Mouse (Mus musculus): ENCODE data around the gene Hk1. TPM values are rescaled to one million over a fixed set of nuclear protein-coding genes. Genes with fewer than 3 reads are reported as not detected.

Gene Hk1
- total RNA-seq, 2 experiments from 2014 or later: 6.2 to 8.7 TPM

- no peak for DNase-seq
- H3K4me3 ChIP-seq: no peak overlapping the region
- intact Hi-C loops (cut with DNase I): no loop called here
- no peak overlapping the region for H3K27ac ChIP-seq
- TF ChIP-seq CTCF (IDR thresholded peaks at IDR 0.05): no peak
These were observed 73.2 kb downstream of the Hk1 start for GRCm38 (mm10) chr10:62306483-62306882.

GRCm38 (mm10) chr10:62305090-62305489 lies 74.6 kb downstream of the Hk1 start:
- no peak for TF ChIP-seq CTCF (IDR thresholded peaks at IDR 0.05)
- Histone ChIP-seq H3K27ac (no peak overlapping the region), H3K4me3 (no peak overlapping the region)
- intact Hi-C loops (cut with DNase I): no loop called here
- DNase-seq: no peak

- no peak for TF ChIP-seq CTCF (IDR thresholded peaks at IDR 0.05)
- peak overlapping the region; percentile 35; the same call in 1 of the 2 replicates for H3K4me3 ChIP-seq
- DNase-seq: peak; percentile 76
- peak overlapping the region; percentile 74 for H3K27ac ChIP-seq
- intact Hi-C loops (cut with DNase I): no loop called here
These were observed 79.5 kb downstream of the Hk1 start for GRCm38 (mm10) chr10:62300006-62300827.

DNA sequence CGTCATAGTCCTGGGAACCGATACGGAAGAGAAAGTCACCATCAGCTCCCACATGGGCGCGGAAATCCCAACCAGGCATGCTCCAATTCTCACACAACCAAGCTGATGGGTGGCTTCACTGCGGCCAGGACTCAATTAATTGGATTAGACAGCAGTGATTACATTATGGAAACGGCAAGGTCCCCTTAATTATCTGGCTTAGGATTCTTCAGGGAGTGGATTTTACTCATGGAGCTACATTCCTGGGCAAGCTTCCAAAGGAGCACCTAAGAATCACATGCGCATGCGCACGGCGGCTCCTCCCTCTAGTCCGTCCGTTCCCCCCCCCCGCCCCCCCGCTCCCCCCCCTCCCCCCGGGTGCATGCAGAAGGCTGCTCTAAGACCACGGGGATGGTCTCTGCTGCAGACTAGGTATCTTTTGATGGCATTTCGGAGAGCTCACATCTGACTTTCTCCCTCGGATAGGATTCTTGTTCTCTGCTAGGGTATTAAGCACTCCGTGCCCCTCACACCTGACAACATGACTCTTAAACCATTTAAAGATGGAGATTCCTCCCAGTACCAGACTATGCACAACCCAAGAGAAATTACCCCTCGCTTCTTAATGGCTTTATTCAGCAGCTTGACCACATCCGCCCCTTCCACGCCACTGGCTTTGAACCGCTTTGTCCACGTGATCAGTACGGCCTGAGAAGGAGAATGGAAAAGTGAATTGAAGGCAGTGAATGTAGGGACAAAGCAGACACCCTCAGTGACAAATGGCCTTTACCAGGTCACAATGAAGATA lies 83.4 kb downstream of the Hk1 start:
- no peak for TF ChIP-seq CTCF (IDR thresholded peaks at IDR 0.05)
- no peak overlapping the region for H3K4me3 ChIP-seq
- no peak for DNase-seq
- intact Hi-C loops (cut with DNase I): no loop called here
- no peak overlapping the region for H3K27ac ChIP-seq

- peak; percentile 38 for DNase-seq
- Histone ChIP-seq H3K27ac (no peak overlapping the region), H3K4me3 (no peak overlapping the region)
- TF ChIP-seq CTCF (IDR thresholded peaks at IDR 0.05): no peak
- intact Hi-C loops (cut with DNase I): no loop called here
These were observed 85.6 kb downstream of the Hk1 start for GRCm38 (mm10) chr10:62294112-62294511.

DNA sequence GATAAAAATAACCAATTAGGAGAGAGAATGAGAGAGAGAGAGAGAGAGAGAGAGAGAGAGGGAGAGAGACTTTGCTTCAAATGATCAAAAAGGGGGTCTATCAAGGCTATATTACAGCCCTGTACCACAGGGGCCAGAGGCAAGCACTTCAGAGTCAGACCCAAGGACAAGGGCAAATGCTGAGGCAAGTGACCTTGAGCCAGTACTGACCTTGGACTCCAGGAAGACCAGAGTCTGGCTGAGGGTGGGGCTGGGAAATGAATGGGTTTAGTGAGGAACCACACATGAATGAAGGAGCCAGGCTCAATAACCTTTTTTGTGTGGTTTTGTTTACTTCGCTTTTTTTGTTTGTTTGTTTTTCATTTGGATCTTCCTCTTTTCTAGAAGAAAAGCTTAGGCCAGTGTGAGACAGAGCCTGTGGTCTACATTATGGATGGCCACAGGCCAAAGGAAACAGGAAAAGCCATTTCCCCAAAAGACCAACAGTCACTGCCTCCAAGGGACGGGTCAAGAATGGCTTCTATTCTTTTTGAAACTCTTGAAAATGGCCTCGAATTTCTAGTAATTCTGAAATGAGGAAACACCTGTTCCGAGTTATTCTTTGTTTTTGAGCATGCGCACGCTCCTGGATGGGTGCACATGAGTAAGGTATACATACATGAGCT lies 92.1 kb downstream of the Hk1 start:
- intact Hi-C loops (cut with DNase I): no loop called here
- no peak overlapping the region for H3K4me3 ChIP-seq
- no peak for TF ChIP-seq CTCF (IDR thresholded peaks at IDR 0.05)
- H3K27ac ChIP-seq: no peak overlapping the region
- DNase-seq: no peak

- no peak overlapping the region for H3K4me3 ChIP-seq
- no peak for TF ChIP-seq CTCF (IDR thresholded peaks at IDR 0.05)
- intact Hi-C loops (cut with DNase I): no loop called here
These were observed 96.4 kb downstream of the Hk1 start for GRCm38 (mm10) chr10:62283206-62283792.

DNA sequence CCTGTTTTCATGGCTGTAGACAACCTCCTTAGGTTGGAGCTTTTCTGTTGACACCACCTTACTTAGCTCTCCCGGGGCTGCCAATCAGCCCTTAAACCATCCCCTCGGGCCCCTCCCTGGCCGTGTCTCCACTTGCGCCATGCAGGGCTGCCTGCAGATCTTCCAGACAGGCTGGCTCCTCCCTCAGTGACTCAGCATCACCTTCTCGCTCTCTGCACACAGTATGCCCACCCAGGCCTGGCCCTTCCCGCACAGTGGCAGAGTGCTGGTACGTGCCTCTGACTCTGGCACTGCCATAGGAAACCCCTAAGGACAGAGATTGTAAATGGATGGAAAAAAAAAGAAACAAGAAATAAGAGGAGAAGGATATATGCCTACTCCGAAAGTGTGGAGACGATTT lies 96.9 kb downstream of the Hk1 start:
- DNase-seq: no peak
- TF ChIP-seq CTCF (IDR thresholded peaks at IDR 0.05): no peak
- intact Hi-C loops (cut with DNase I): no loop called here

More at GRCm38 (mm10) chr10:62283206-62283792, 96.4 kb downstream of the Hk1 start:
- DNase-seq: no peak
- H3K27ac ChIP-seq: no peak overlapping the region

GRCm38 (mm10) chr10:62279671-62280070 lies 100.0 kb downstream of the Hk1 start:
- DNase-seq: no peak
- Histone ChIP-seq H3K27ac (no peak overlapping the region), H3K4me3 (no peak overlapping the region)
- no peak for TF ChIP-seq CTCF (IDR thresholded peaks at IDR 0.05)
- intact Hi-C loops (cut with DNase I): no loop called here

More for the DNA sequence above, 96.9 kb downstream of the Hk1 start:
- Histone ChIP-seq H3K27ac (no peak overlapping the region), H3K4me3 (no peak overlapping the region)

- no peak for DNase-seq
- H3K27ac ChIP-seq: no peak overlapping the region
- H3K4me3 ChIP-seq: no peak overlapping the region
- intact Hi-C loops (cut with DNase I): no loop called here
- TF ChIP-seq CTCF (IDR thresholded peaks at IDR 0.05): no peak
These were observed 100.6 kb downstream of the Hk1 start for GRCm38 (mm10) chr10:62279066-62279465.

DNA sequence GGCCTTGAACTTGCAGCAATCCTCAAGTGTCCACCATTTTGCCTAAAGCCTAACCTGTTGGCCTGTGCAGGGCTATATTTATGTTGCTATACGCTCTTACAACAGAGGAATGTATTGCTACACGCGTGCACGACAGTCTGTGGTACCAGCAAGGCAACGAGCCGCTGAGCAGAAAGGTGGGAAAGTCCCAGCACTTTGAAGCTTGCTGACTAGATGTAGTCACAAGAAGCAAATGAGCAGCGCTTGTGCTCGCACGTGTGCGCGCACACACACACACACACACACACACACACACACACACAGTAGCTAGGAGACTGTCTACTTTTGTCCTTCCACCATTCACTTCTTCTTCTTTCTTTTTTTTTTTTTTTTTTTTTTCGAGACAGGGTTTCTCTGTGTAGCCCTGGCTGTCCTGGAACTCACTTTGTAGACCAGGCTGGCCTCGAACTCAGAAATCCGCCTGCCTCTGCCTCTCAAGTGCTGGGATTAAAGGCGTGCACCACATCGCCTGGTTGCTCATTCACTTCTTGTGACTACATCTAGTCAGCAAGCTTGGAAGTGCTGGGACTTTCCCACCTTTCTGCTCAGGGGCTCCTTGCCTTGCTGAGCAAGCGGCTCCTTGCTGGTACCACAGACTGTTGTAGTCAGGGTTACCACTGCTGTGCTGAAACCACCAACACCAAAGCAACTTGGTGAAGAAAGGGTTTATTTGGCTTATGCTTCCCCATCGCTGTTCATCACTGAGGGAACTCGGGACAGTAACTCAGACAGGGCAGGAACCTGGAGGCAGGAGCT lies 102.0 kb downstream of the Hk1 start:
- intact Hi-C loops (cut with DNase I): no loop called here

GRCm38 (mm10) chr10:62275235-62275634 lies 104.5 kb downstream of the Hk1 start:
- peak; percentile 96 for TF ChIP-seq CTCF (IDR thresholded peaks at IDR 0.05)
- no peak overlapping the region for H3K27ac ChIP-seq
- DNase-seq: peak; percentile 87
- H3K4me3 ChIP-seq: no peak overlapping the region
- intact Hi-C loops (cut with DNase I): loop anchor here (1.0 kb wide), 1 partner anchor 136 kb away; no protein-coding TSS in a partner anchor

More for the DNA sequence above, 102.0 kb downstream of the Hk1 start:
- no peak overlapping the region for H3K4me3 ChIP-seq
- no peak for DNase-seq
- TF ChIP-seq CTCF (IDR thresholded peaks at IDR 0.05): no peak
- H3K27ac ChIP-seq: no peak overlapping the region
